Mouse (Mus musculus) ES-E14 (cell line): ENCODE results near the gene Ptpre. TPM values are rescaled to one million over a fixed set of nuclear protein-coding genes. Genes with fewer than 3 reads are reported as not detected.

Experiments used
- DNase-seq: peaks from one replicate; pipeline ENCODE4 v3.0.0-alpha.2; 2013; ENCODE audit warnings: low read depth, low spot score
- H3K27ac ChIP-seq: 2 replicates; pipeline ENCODE4 v1.5.1; 2012; ENCODE audit warnings: low read depth, mild to moderate bottlenecking, low read length, moderate library complexity, mixed read lengths; ENCODE audit not compliant: poor library complexity, insufficient read depth, severe bottlenecking
- H3K36me3 ChIP-seq: 2 replicates; pipeline ENCODE4 v1.6.1; 2012; ENCODE audit warnings: mild to moderate bottlenecking, low read length, moderate library complexity, mixed read lengths; ENCODE audit not compliant: control insufficient read depth, poor library complexity, insufficient read depth, severe bottlenecking
- H3K4me1 ChIP-seq, 2 experiments: fragments of 150-350 bp in 1 of 2; sonication (generic) in 1 of 2; 2 replicates each; pipeline ENCODE4 v1.6.1; 2012; ENCODE audit warnings: low read length in 2 of 2, mild to moderate bottlenecking in 1 of 2, mixed read lengths in 1 of 2; ENCODE audit not compliant: control insufficient read depth in 2 of 2, insufficient read depth in 2 of 2, poor library complexity in 1 of 2
- H3K4me3 ChIP-seq, 2 experiments: fragments of 150-350 bp in 1 of 2; sonication (generic) in 1 of 2; 2 replicates each; pipeline ENCODE4 v1.5.1; 2012; ENCODE audit warnings: low read length in 2 of 2, low read depth in 1 of 2, mild to moderate bottlenecking in 1 of 2, mixed read lengths in 1 of 2; ENCODE audit not compliant: insufficient read depth in 1 of 2, poor library complexity in 1 of 2, severe bottlenecking in 1 of 2
- H3K9ac ChIP-seq: 2 replicates; pipeline ENCODE4 v1.6.1; 2012; ENCODE audit warnings: low read depth, mild to moderate bottlenecking, low read length, mixed read lengths; ENCODE audit not compliant: poor library complexity, insufficient read depth, severe bottlenecking
- H3K9me3 ChIP-seq: fragments of 150-350 bp; sonication (generic); 2 replicates; pipeline ENCODE4 v1.6.1; 2012; ENCODE audit warnings: low read depth, mild to moderate bottlenecking, low read length; ENCODE audit not compliant: control insufficient read depth, insufficient read depth
- CHD2 ChIP-seq: IDR thresholded peaks from 2 replicates; pipeline ENCODE4 v1.6.1; 2014; ENCODE audit warnings: mild to moderate bottlenecking, low read depth, low read length, inconsistent platforms
- HCFC1 ChIP-seq: IDR thresholded peaks from 2 replicates; pipeline ENCODE4 v1.6.1; 2012; ENCODE audit warnings: low read length, inconsistent platforms, borderline replicate concordance; ENCODE audit not compliant: insufficient read depth
- MAFK ChIP-seq: IDR thresholded peaks from 2 replicates; pipeline ENCODE4 v1.6.1; 2014; ENCODE audit warnings: mild to moderate bottlenecking, low read depth, low read length, inconsistent platforms; ENCODE audit not compliant: insufficient read depth
- ZC3H11A ChIP-seq: IDR thresholded peaks from 2 replicates; pipeline ENCODE4 v1.6.1; 2012; ENCODE audit warnings: low read depth, mild to moderate bottlenecking, inconsistent platforms, low read length, borderline replicate concordance
- ZNF384 ChIP-seq: IDR thresholded peaks from 2 replicates; pipeline ENCODE4 v1.6.1; 2012; ENCODE audit warnings: low read depth, low read length, inconsistent platforms
- in situ Hi-C, 2 experiments: fragments of 600-800 bp; cut with MboI; formaldehyde crosslinking; loops; one replicate each; pipeline ENCODE4 v1.15.1; 2025; ENCODE audit warnings: low sequenced_read_pairs in 2 of 2, inconsistent platforms in 1 of 2; ENCODE audit not compliant: unreplicated experiment in 2 of 2
- total RNA-seq: library from RNA; depleted of rRNA; stranded (reverse); fragments of 300-350 nt; gene quantifications from 2 replicates; pipeline ENCODE4 v1.2.3, GENCODE M21; 2012

Ptpre gene
- total RNA-seq, 1 experiment, result 1.1 TPM

- Histone ChIP-seq H3K36me3 (no peaks in the 10 kb centered on the region), H3K4me3 (no peak overlapping the region)
- in situ Hi-C loops, result no loop called here
These were observed 71.7 kb downstream of the Ptpre start for GRCm38 (mm10) chr7:135609028-135609427.

GRCm38 (mm10) chr7:135609655-135610054 lies 72.4 kb downstream of the Ptpre start:
- TF ChIP-seq HCFC1 (no peak), ZNF384 (no peak), CHD2 (no peak), ZC3H11A (no peak), MAFK (no peak)
- no peaks in the 10 kb centered on the region for H3K36me3 ChIP-seq
- no peak overlapping the region for H3K27ac ChIP-seq
- no peaks in the 10 kb centered on the region for H3K4me1 ChIP-seq
- H3K9ac ChIP-seq, result no peak overlapping the region
- H3K9me3 ChIP-seq, result no peaks in the 10 kb centered on the region
- no peak for DNase-seq
- no peak overlapping the region for H3K4me3 ChIP-seq
- in situ Hi-C loops, result no loop called here

More at GRCm38 (mm10) chr7:135609028-135609427, 71.7 kb downstream of the Ptpre start:
- no peak overlapping the region for H3K9ac ChIP-seq
- DNase-seq, result no peak
- TF ChIP-seq CHD2 (no peak), ZNF384 (no peak)
- no peaks in the 10 kb centered on the region for H3K4me1 ChIP-seq
- no peak overlapping the region for H3K27ac ChIP-seq
- H3K9me3 ChIP-seq, result no peaks in the 10 kb centered on the region

- TF ChIP-seq CHD2, result no peak
- TF ChIP-seq MAFK, result no peak
- no peak for TF ChIP-seq ZC3H11A
- no peak for TF ChIP-seq ZNF384
- TF ChIP-seq HCFC1, result no peak
- no peaks in the 10 kb centered on the region for H3K9me3 ChIP-seq
- DNase-seq, result no peak
- H3K36me3 ChIP-seq, result no peaks in the 10 kb centered on the region
- H3K27ac ChIP-seq, result no peak overlapping the region
- H3K4me3 ChIP-seq, result no peak overlapping the region
- in situ Hi-C loops, result no loop called here
- no peak overlapping the region for H3K9ac ChIP-seq
- H3K4me1 ChIP-seq, result no peaks in the 10 kb centered on the region
These were observed 75.0 kb downstream of the Ptpre start for GRCm38 (mm10) chr7:135612276-135612675.

- Histone ChIP-seq H3K27ac (no peak overlapping the region), H3K9ac (no peak overlapping the region), H3K4me3 (no peak overlapping the region), H3K9me3 (no peaks in the 10 kb centered on the region), H3K36me3 (no peaks in the 10 kb centered on the region), H3K4me1 (no peaks in the 10 kb centered on the region)
- in situ Hi-C loops, result no loop called here
- DNase-seq, result no peak
- no peak for TF ChIP-seq HCFC1
- no peak for TF ChIP-seq ZNF384
- no peak for TF ChIP-seq CHD2
- no peak for TF ChIP-seq ZC3H11A
- no peak for TF ChIP-seq MAFK
These were observed 75.5 kb downstream of the Ptpre start for GRCm38 (mm10) chr7:135612801-135613200.

GRCm38 (mm10) chr7:135613380-135613779 lies 76.1 kb downstream of the Ptpre start:
- DNase-seq, result no peak
- Histone ChIP-seq H3K9ac (no peak overlapping the region), H3K4me1 (no peaks in the 10 kb centered on the region), H3K36me3 (no peaks in the 10 kb centered on the region), H3K27ac (no peak overlapping the region), H3K4me3 (no peak overlapping the region), H3K9me3 (no peaks in the 10 kb centered on the region)
- in situ Hi-C loops, result no loop called here
- TF ChIP-seq HCFC1 (no peak), MAFK (no peak), ZNF384 (no peak), CHD2 (no peak), ZC3H11A (no peak)
